ENCODE assay signal across 12 mouse cellular contexts in genomic region chr12:72829777-72830176, GRCm38 (mm10).
"Had no signal": no experiment of that assay in that cellular context is flagged by ENCODE, and none has a peak within 500 bp of the region (broad histone marks: within the 10 kb centered on the region; RNA-seq: fewer than 3 reads in every experiment).

No protein-coding gene starts in this region.

- H3K9ac ChIP-seq: kidney, embryonic 15.5 days; limb, embryonic 13.5 days; liver, embryonic 14.5 days; midbrain, embryonic 12.5 days; neural tube, embryonic 12.5 days had no signal

- H3K4me3 ChIP-seq: kidney, embryonic 15.5 days; limb, embryonic 13.5 days; midbrain, embryonic 12.5 days; myocyte; neural tube, embryonic 12.5 days had no signal

- H3K4me2 ChIP-seq: kidney, embryonic 15.5 days; limb, embryonic 13.5 days; midbrain, embryonic 12.5 days; neural tube, embryonic 12.5 days had no signal

- H3K9me3 ChIP-seq: kidney, embryonic 15.5 days; limb, embryonic 13.5 days; midbrain, embryonic 12.5 days; neural tube, embryonic 12.5 days had no signal

- DNase-seq: kidney, adult 2 months; lung, adult 18-20 months; right cerebral cortex, postnatal 14 days; thymus, postnatal 36 days had no signal

- H3K27ac ChIP-seq: kidney, embryonic 15.5 days; limb, embryonic 13.5 days; liver, embryonic 14.5 days; midbrain, embryonic 12.5 days; neural tube, embryonic 12.5 days had no signal

- ATAC-seq: hindbrain, embryonic 16.5 days; inflammation-experienced regulatory T-cells, adult 6 months had no signal

- H3K36me3 ChIP-seq: kidney, embryonic 15.5 days; limb, embryonic 13.5 days; midbrain, embryonic 12.5 days; neural tube, embryonic 12.5 days had no signal
